Mouse (Mus musculus): Measurements from ENCODE around the gene Arhgap29.

Gene Arhgap29

DNA sequence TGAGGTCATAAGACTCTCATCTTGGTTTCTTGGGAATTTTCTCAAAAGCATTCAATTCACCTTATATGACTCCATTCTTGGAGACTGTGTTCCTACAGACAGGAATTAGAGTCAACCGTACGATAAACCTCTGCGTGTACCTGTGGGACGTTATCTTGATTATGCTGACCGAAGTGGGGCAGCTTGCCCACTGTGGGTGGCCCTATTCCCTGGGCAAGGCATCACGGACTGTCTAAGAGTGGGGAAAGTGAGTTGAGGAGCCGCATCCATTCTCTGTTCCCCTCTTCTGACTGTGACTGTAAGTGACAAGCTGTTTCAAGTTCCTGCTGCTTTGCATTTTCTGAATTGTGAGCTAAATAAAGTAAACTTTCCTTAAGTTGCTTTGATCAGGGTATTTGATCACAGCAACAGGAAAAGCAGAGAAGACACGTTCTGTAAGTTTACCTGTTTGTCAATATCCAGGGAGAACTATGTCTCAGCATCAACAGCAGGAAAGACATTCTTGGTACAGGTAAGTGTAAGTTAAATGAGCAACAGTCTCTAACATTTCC lies at the start of gene Arhgap29:
Arhgap29 (plus strand) TSS at position 501 of the 551 bp plus-strand sequence.
- DNase-seq: no peak

GRCm38 (mm10) chr3:121902729-121903128 lies 49.6 kb upstream of the Arhgap29 start:
- DNase-seq: no peak

DNA sequence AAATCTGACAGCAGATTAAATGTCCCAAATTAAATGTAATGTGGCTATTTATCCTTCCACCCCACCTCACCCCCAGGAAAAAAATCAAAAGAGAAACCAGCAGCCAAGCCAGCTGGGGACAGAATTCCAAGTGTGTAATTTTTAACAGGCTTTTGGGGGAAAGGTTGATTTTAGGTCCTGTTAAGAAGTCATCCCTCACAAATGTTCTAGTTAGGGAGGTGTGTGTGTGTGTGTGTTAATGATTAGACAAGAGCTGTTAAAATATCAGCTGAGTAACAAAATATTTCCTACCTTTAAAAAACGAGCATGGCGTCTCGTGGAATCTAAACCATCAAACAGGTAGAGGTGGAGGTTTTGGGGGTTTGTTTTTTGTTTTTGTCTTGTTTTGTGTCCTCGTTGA lies 49.1 kb upstream of the Arhgap29 start:
- DNase-seq: no peak

GRCm38 (mm10) chr3:121903695-121904094 lies 48.6 kb upstream of the Arhgap29 start:
- DNase-seq: no peak

DNA sequence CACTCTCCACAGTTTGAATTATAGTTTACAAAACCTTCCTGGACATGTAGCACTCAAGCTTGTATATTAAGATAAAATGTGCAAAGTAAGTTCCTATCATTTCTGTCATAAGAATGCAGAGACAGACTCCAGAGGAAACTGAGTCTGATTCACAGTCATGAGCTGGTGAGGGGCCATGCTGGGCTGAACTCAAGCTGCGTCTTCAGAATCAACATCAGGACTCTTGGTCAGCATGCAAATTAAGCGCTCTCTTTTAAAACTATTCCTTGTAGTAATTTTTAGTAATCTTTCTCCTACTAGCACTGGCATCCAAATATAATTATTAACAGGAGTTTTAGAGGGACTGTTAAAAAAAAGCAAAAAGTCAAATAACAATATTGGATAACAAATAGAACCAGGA lies 47.9 kb upstream of the Arhgap29 start:
- no peak for DNase-seq

DNA sequence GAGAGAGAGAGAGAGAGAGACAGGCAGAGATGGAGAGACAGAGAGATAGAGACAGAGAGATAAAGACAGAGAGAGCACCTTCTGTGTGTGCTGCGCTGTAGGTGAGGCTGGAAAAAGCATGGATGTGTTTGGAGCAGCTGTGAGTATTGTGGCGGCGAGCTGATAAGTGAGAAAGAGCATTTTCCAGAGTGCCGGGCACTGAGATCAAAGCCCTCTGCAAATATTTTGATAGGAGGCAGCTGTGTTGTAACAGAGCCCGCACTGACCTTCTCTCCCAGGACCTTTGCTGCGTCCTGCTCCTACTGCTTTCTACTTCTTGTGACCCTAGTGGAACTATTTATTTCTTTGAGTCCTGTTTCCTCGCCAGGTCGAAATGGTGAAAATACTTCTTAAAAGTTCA lies 45.7 kb upstream of the Arhgap29 start:
- DNase-seq: no peak

DNA sequence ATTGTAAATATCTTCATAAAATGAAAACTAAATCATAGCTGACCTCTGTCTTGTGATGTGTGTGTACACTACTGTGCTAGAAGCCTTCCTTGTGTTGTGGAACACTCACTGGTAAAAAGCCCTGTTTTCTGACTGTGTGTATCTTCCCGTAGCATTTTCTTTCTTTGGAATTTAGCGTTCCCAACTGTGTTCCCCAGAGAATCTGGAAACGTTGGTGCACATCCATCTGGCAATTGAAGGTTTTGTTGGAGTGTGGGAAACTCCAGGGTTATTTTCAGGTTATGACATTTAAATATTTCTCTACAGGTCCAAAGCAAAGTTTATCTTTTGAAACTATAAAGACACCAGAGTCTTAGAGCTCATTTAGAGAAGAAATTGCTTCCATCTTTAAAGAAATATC lies 43.2 kb upstream of the Arhgap29 start:
- DNase-seq: no peak

DNA sequence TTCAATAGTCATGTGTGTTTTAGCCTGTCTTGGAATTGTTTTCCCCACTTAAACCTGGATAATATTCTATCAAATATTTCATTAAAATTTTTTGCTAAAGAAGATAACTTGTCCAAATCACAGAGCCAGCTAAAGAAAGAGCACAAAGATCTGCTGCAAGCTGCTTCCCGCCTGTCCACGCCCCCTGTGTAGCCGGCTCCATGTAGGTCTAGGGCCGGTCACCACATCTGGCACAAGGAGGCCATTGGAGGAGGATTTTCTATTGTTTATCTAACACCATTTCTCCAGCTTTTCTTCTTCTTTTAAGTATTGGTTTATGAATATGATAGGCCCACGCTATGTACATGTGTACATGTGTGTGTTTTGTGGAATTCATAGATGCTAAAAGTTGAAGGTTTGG lies 38.9 kb upstream of the Arhgap29 start:
- no peak for DNase-seq

DNA sequence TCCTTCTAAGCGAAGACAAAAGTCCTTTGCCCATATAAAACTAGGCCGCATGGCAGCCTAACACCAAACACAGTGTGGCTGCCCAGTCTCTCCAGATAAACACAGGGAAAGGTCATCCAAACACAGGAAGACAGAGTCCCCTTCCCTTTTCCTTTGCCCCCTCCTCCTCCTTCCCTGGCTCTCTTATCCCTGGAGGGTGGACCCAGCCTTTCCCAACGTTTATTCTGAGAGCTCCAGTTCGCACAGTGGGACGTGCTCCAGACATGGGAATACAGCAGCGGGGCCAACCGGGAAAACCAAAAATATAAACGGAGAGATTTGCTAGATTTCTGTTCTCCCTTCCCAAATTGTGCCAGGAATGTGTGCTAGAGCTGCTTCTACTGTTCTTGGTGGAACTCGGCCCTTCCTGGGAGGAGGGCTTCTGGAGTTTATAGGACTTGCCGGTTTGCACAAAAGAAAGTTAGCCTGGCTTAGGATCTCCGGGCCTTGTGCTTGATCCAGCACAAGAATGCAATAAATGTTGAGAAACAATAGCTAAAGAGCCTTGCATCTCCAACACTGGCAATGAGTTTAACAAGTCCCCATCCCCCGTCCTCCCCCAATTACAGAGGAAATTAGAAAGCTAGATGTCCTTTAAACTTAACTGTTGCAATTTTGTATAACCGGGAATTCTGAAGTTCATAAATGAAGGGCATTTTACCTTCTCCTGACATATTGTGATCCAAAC lies 37.7 kb upstream of the Arhgap29 start:
- no peak for DNase-seq

GRCm38 (mm10) chr3:121915191-121915590 lies 37.1 kb upstream of the Arhgap29 start:
- DNase-seq: no peak

DNA sequence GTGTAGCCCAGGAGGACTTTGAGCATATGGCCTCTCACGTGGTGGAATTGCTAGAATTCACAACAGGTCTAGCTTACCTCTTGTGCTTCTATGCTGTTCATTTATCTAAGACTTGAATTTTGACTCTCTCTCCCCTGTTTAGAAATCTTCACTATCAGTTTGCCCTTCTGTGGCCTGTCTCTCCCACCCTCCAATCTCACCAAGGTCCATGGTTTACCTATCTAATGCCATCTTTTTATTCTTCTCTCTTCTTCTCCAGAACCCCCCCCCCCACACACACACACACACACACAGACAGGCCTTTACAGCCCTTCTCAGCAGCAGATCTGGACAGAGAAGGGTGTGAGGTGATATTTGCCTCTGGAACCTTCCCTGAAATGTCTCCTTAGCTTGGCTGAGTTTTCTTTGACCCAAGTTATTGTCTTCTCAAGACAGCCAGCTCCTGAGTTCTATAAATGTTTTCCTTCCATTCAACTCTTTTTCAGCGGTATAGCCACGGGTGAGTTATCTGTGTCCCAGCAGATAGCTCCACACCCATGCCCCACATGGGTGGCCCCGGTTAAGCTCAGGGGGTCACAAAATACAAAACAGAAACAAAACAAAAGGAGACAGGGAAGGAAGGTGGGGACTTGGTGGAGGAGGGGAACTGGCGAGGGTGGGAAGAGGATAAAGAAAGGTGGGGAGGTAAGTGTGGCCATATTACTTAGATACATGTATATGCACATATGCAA lies 35.4 kb upstream of the Arhgap29 start:
- no peak for DNase-seq

DNA sequence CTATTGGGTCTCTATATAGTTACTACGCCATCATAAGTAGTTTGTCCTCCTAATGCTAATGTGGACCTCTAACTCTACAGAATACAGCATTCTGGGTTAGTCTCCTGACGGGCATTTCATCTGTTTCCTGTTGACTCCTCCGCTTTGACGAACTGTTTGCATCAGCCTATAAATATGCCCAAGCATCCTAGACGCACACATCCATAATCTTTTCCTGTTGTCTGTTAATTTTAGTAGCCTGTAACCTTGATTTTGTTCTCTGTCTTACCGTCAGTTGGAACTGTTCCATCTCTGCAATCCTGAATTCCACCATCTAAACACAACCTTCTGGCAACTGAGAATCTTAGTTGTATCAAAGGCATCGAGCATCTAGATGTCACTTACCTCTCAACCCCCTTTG lies 34.7 kb upstream of the Arhgap29 start:
- no peak for DNase-seq

- no peak for DNase-seq
Measured at GRCm38 (mm10) chr3:121919961-121920360, 32.4 kb upstream of the Arhgap29 start.

GRCm38 (mm10) chr3:121920769-121921168 lies 31.6 kb upstream of the Arhgap29 start:
- DNase-seq: no peak

- DNase-seq: no peak
Measured at GRCm38 (mm10) chr3:121924768-121925486, 27.4 kb upstream of the Arhgap29 start.

DNA sequence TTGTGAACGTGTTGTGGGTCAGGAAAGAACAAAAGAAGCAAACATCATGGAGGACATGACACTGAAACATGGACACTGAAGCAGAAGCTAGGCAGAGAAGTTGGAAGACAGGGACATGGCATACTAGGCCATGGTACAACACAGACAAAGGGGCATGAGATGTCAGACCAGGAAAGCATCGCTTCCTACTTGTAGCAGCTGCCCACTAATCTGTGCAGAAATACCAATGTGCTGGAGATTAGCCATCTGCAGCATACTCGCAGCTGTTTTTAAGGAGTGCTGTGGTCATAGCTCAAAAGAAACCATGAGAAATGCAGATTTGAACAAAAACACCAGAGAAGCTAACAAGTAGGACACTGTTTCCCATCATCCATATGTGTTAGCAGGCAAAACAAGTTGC lies 24.7 kb upstream of the Arhgap29 start:
- no peak for DNase-seq

GRCm38 (mm10) chr3:121932815-121933214 lies 19.5 kb upstream of the Arhgap29 start:
- DNase-seq: no peak

GRCm38 (mm10) chr3:121936241-121936640 lies 16.1 kb upstream of the Arhgap29 start:
- no peak for DNase-seq

DNA sequence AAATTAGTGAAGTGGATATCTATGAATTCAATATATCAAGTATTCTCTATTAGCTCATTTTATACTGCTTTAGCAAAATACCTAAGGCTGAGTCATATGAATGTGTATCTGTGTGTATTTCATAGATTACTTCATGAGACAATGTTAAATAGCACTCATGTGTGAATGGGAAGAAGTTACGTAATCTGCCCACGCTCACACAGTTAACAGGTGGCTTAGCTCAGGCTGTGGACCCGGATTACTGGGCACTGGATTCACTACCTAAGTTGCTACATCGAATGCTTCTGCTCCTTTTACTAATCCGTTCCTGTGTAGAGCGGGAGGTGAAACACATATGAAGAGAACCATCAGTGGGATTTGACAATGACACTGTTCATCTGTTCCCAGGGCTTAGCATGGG lies 15.3 kb upstream of the Arhgap29 start:
- DNase-seq: no peak

DNA sequence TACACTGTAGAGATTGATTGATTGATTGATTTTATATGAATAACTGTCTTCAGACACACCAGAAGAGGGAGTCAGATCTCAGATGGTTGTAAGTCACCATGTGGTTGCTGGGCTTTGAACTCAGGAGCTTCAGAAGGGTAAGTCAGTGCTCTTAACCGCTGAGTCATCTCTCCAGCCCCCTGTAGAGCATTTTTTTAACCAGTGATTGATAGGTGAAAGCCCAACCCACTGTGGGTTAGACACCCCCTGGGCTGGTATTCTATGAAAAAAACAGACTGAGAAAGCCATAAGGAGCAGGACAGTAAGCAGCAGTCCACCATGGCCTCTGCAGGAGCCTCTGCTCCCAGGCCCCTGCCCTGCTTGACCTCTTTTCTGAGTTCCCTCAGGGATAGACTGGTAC lies 12.7 kb upstream of the Arhgap29 start:
- DNase-seq: no peak

DNA sequence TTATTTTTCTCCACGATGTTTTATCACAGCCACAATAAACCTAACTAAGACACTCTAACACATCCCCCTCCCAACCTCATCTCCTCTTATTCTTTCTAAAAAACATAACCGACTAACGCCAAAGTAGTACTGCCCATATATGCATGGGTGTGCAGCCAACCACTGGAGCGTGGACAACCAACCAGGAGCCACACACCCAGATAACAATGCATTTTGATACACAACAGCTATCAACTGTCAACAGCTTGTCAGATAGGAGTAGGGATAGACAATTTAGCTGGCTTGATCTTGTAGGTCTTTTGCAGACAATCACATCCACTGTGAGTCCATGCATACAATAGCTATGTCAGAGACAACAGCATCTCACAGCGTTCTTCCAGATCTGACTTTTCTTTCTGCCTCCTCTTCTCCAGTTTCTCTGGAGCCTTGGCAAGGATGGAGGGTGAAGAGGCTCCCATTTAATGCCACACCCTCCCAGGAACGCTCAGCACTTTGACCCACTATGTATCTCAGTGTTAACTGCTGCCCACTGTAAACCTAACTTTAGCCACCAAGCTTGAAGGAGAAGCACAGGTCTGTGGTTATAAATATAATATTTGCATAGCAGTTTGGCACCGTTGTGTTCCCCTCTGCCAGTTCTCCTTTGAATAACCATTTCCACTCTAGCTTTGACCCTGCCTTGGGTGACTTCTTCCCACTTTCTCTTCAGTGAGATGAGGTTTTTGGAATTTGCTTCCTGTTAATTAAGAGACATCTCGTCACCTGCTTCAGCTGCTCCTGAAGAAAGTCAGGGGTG lies 12.0 kb upstream of the Arhgap29 start:
- no peak for DNase-seq

DNA sequence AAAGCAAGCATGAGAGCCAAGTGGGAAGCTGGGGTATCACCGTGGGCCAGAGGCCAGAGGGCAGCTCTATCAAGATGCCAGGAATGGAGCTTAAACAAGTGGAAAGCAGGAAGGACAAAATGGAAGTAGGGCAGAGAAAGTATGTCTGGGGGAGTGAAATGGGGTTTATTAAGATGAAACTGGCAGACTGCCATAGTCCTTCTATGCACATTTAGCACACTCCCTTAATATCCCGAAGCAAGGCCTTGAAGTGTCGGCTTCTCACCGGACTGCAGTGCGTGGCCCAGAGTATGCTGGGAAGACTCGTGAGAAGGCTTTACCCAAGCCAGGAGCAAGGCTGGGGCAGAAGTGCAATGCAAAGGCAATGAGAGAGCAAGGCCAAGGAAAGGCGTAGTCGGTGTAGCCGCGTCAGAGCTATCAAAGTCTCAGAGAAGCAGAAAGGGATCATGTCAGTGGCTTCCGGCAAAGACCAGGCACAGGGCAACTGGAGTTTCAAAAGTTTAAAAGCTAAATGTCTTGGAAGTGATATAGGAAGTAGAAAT lies 11.1 kb upstream of the Arhgap29 start:
- DNase-seq: no peak

Measured in cerebellum, adult 8-10 months (tissue).